Mouse (Mus musculus) c-Kit-positive CD71-positive TER-119-negative erythroid progenitor cells, embryonic 14.5 days (primary cell): ENCODE data around the gene Tmeff1.

Experiments used
- DNase-seq: peaks from one replicate; pipeline ENCODE4 v3.0.0-alpha.2; 2013; ENCODE audit warnings: low read depth

Gene Tmeff1

GRCm38 (mm10) chr4:48584421-48585240 lies at the start of gene Tmeff1:
TSS of gene Tmeff1 (plus strand) at chr4:48585174.
- DNase-seq, result no peak

GRCm38 (mm10) chr4:48536275-48536674 lies 48.7 kb upstream of the Tmeff1 start:
- no peak for DNase-seq

DNA sequence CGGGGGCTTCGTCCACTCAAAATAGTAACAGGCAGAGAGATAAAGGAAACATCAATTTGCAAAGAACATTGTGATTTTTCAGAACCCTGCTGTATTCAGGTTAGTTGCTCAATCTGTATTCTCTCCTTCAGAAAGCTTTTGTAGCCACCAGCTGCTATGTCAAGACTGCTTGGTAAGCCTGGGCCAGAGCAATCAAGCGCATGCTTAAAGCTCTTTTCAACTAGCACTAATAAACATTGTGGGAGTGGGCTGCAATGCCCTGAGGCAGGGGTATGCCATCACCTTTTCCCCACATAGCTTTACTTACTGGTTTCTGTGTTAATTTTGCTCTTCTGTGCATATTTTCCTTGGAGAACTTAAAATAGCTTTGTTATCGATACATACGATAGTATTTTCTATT lies 48.0 kb upstream of the Tmeff1 start:
- no peak for DNase-seq

GRCm38 (mm10) chr4:48538581-48538980 lies 46.4 kb upstream of the Tmeff1 start:
- no peak for DNase-seq

DNA sequence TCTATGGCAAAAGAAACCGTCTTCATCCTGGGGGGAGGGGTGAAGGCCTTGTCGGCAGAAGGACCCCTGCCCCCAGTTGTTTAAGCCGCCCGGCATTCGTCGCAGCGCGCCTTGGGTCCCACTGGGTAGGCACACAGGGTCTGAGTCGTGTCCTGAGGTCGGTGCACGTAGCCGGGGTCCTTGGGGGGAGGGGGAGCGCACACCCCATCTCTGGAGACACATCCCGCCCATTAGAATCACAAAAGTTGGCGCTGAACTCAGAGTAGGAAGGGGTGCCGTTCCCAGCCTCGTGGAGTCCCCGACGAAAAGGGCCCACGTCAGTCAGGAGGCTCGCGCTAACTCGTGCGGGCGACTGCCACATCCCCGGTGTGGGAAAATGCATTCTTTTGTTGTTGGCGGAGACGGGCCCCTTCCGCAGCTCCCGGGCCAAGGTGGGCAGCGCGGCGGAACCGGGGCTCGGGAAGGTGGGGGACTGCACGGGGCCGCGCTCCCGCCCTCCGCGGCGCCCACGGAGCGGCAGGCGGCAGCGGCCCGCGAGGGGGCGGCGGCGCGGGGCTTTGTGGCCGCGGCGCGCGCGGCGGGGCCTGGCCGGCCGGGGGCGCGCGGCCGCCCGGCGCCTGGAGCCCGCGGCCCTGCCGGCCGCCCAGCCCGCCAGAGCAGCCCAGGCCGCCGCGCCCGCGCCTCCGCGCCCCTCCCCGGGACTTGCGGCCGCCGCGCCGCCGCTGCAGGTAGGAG lies 45.0 kb upstream of the Tmeff1 start, which contains the start of gene Msantd3:
TSS of gene Msantd3 (plus strand) at position 95 of the 735 bp plus-strand sequence.
- DNase-seq, result no peak

DNA sequence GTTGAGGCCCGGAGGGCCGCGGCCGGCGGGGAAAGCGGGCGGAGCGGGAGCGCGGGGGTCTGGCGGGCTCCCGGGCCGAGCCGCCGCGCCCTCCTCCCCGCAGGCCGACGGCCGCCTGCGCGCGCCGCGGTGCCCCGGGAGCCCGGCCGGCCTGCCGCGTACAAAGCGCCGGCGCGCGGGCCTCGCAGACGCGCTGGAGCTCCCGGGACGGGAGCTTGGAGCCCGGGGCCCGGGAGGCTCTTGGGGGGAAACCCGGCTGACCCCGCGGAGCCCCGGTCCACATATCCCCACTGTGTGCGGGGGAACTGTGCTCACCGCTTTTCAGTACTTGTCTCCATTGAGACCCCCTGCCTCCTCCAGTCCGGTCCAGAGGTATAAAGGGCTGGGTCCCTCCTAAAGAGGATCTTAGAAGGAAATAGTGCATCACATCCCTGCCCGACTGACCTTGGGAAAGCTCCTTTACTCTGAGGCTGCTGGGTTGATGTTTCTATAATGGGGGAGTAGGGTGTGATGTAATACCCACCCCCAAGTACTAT lies 44.3 kb upstream of the Tmeff1 start:
- no peak for DNase-seq

DNA sequence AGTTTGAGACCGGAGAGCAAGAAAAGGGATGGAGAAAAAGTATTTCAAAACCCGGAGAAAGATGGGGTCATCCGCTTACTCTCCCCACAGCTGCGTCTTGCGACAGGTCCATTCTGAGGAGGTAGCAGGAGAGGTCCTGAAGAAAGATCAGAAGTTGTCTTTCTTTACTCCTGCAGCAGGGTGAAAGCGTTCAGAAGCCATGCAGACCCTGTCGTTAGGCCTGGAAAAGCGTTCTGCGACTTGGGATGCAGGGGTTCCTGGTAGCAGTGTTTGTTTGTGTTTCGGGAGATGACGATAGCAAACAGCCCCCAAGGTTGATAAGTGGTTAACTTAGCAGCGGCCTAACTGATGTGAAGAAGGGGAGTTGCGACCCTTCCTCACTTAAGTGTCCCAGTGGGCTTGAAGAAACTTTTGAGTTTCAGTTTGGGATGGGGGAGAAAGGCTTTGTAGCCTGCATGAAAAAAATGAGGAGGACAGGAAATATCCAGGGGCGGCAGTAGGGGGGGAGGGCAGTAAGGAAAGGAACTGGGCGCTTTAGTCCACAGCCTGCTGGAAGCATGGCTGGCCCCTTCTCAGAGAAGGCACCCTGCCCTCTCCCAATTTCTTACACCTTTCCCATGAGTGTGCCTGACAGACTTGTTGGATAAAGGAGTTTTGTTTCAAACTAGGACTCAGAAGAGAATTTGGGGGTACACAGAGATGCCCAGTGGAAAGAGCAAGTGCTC lies 43.3 kb upstream of the Tmeff1 start:
- no peak for DNase-seq

- no peak for DNase-seq
Observed at GRCm38 (mm10) chr4:48542351-48542750, 42.6 kb upstream of the Tmeff1 start.

- DNase-seq, result no peak
Observed at GRCm38 (mm10) chr4:48543071-48543865, 41.7 kb upstream of the Tmeff1 start.

- DNase-seq, result no peak
Observed at GRCm38 (mm10) chr4:48544141-48544540, 40.8 kb upstream of the Tmeff1 start.

- DNase-seq, result no peak
Observed at GRCm38 (mm10) chr4:48545966-48546365, 39.0 kb upstream of the Tmeff1 start.

- DNase-seq, result no peak
Observed at GRCm38 (mm10) chr4:48546568-48547496, 38.1 kb upstream of the Tmeff1 start.

- no peak for DNase-seq
Observed at GRCm38 (mm10) chr4:48548393-48549045, 36.5 kb upstream of the Tmeff1 start.

GRCm38 (mm10) chr4:48549661-48550060 lies 35.3 kb upstream of the Tmeff1 start:
- no peak for DNase-seq

DNA sequence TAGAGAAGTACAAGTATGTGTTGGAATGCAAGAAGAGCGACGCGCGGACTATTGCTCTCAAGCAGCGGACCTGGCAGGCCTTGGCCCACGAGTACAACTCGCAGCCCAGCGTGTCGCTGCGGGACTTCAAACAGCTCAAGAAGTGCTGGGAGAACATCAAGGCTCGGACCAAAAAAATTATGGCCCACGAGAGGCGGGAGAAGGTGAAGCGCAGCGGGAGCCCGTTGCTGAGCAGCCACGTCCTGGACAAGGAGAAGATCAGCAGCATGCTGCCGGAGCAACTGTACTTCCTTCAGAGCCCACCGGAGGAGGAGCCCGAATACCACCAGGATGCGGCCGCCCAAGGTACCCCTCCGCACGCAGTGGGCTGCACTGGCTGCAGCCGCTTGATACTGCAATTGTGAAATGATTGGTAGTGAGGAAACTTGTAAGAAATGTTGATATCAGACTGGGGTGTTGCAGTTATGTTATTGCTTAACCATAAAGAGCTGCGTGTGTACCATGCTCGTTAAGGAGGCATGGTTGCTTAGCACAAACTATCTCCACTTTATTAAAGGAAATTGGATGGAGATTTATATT lies 32.4 kb upstream of the Tmeff1 start:
- no peak for DNase-seq

- no peak for DNase-seq
Observed at GRCm38 (mm10) chr4:48554132-48554531, 30.8 kb upstream of the Tmeff1 start.

GRCm38 (mm10) chr4:48555729-48556128 lies 29.2 kb upstream of the Tmeff1 start:
- no peak for DNase-seq

- DNase-seq, result no peak
Observed at GRCm38 (mm10) chr4:48559652-48560051, 25.3 kb upstream of the Tmeff1 start.

DNA sequence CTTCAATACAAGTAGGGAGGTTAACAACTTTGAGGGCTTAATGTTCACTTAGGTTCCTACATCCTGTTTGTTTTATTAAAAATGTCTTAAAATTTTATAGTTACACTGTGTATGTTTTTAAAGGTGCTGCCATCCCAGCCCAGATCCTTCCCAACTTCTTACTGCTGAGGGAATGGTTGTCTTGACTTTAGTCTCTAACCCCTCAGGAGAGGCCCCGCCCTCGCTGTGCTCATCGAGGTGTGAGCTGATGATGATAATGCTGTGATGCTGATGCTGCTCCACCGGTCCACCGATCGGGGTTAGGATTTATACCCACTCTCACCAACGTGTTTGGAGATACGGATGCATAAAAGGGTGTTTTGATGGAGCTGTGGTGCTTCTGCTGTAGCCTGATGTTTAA lies 23.1 kb upstream of the Tmeff1 start:
- DNase-seq, result no peak
